Mouse (Mus musculus): ENCODE measurements around the gene Abhd13.

- TF ChIP-seq CTCF (IDR thresholded peaks at IDR 0.05; ENCODE audit: low read depth) (no peak), EP300 (optimal IDR thresholded peaks at IDR 0.05) (no peak)
Observed at GRCm38 (mm10) chr8:9975276-9975675, 2.2 kb upstream of the Abhd13 start.

Data from stomach, postnatal 0 days (tissue).